Mouse (Mus musculus) CH12.LX (cell line): Measurements from ENCODE around the gene Krt2.

Experiments
- CTCF ChIP-seq, 2 experiments: IDR thresholded peaks in 1 of 2; conservative IDR thresholded peaks in 1 of 2; 2 replicates each; pipeline ENCODE4 v1.5.1; 2011 to 2012; ENCODE audit warnings: low read depth in 2 of 2, low read length in 2 of 2, improper control_type of control experiment in 1 of 2, inconsistent platforms in 1 of 2, mild to moderate bottlenecking in 1 of 2, moderate library complexity in 1 of 2
- MAZ ChIP-seq: IDR thresholded peaks from 2 replicates; pipeline ENCODE4 v1.6.1; 2012; ENCODE audit warnings: low read depth, mild to moderate bottlenecking, inconsistent platforms, low read length, improper control_type of control experiment, moderate library complexity
- MEF2A ChIP-seq: IDR thresholded peaks from 2 replicates; pipeline ENCODE4 v1.6.1; 2014; ENCODE audit warnings: low read depth, mild to moderate bottlenecking, inconsistent platforms, low read length, improper control_type of control experiment, borderline replicate concordance
- MXI1 ChIP-seq: IDR thresholded peaks from 2 replicates; pipeline ENCODE4 v1.6.1; 2011; ENCODE audit warnings: mild to moderate bottlenecking, low read depth, low read length, improper control_type of control experiment
- ZC3H11A ChIP-seq: IDR thresholded peaks from 2 replicates; pipeline ENCODE4 v1.6.1; 2012; ENCODE audit warnings: low read depth, mild to moderate bottlenecking, inconsistent platforms, low read length, improper control_type of control experiment

GRCm38 (mm10) chr15:101772711-101773081 is 45.3 kb downstream of the Krt2 start:
- TF ChIP-seq MEF2A (no peak), MAZ (no peak), MXI1 (no peak), CTCF (conservative IDR thresholded peaks at IDR 0.05 in 1 of 2, IDR thresholded peaks at IDR 0.05 in 1 of 2; ENCODE audit: low read depth in 2 of 2, low read length in 2 of 2) (peak; percentile 93 to 94), ZC3H11A (peak; percentile 42)
